Mouse (Mus musculus) midbrain, embryonic 12.5 days (tissue): Measurements from ENCODE around the gene Olfr263. TPM values are rescaled to one million over a fixed set of nuclear protein-coding genes. Genes with fewer than 3 reads are reported as not detected.

Experiments used
- ATAC-seq: fragments of 200-750 bp; cut with Nextera tagmentation; 2 replicates; pipeline ENCODE4 v1.8.0; 2017; ENCODE audit warnings: low read depth, moderate TSS enrichment, moderate library complexity; ENCODE audit not compliant: low FRiP score
- H3K27ac ChIP-seq: fragments of 300-500 bp; sonication (generic); replicated peaks from 2 replicates; pipeline ENCODE4 v1.5.1; 2016; ENCODE audit warnings: mild to moderate bottlenecking
- H3K27me3 ChIP-seq: fragments of 300-500 bp; sonication (generic); 2 replicates; pipeline ENCODE4 v1.6.1; 2016; ENCODE audit warnings: mild to moderate bottlenecking
- H3K36me3 ChIP-seq: fragments of 300-500 bp; sonication (generic); 2 replicates; pipeline ENCODE4 v1.6.1; 2016
- H3K4me1 ChIP-seq: fragments of 300-500 bp; sonication (generic); 2 replicates; pipeline ENCODE4 v1.6.1; 2016
- H3K4me2 ChIP-seq: fragments of 300-500 bp; sonication (generic); replicated peaks from 2 replicates; pipeline ENCODE4 v1.6.1; 2016; ENCODE audit warnings: mild to moderate bottlenecking, moderate library complexity
- H3K4me3 ChIP-seq: fragments of 300-500 bp; sonication (generic); 2 replicates; pipeline ENCODE4 v1.5.1; 2016; ENCODE audit warnings: mild to moderate bottlenecking
- H3K9ac ChIP-seq: fragments of 300-500 bp; sonication (generic); replicated peaks from 2 replicates; pipeline ENCODE4 v1.6.1; 2016; ENCODE audit warnings: mild to moderate bottlenecking, moderate library complexity
- H3K9me3 ChIP-seq: fragments of 300-500 bp; sonication (generic); 2 replicates; pipeline ENCODE4 v1.6.1; 2016; ENCODE audit warnings: mild to moderate bottlenecking
- WGBS: fragments of 180-500 bp; shearing (Covaris S2); methylation state at CpG from one replicate; pipeline ENCODE4 v1.1.7; 2016; 5-methylcytosine and 5-hydroxymethylcytosine counted together
- polyA plus RNA-seq: library from polyadenylated mRNA; unstranded; fragments of >200 nt; fragmentation: Nextera tagmentation; extraction: Ambion mirVana; gene quantifications from 2 replicates; pipeline ENCODE4 v1.2.1, GENCODE M21; 2016

The Olfr263 gene
- polyA plus RNA-seq, 1 experiment from 2014 or later = not detected

- H3K4me2 ChIP-seq = peak overlapping the region; percentile 83
- peaks cover 7% of the 10 kb centered on the region; the same call in 1 of the 2 replicates for H3K27me3 ChIP-seq
- H3K27ac ChIP-seq = no peak overlapping the region
- no peaks in the 10 kb centered on the region for H3K36me3 ChIP-seq
- H3K4me3 ChIP-seq = peak overlapping the region; percentile 60
- ATAC-seq = peak; percentile 41
- under 1% methylated on average over 16 of the region's 16 CpGs for WGBS
- no peaks in the 10 kb centered on the region for H3K9me3 ChIP-seq
- peaks cover 11% of the 10 kb centered on the region; the same call in 1 of the 2 replicates for H3K4me1 ChIP-seq
- peak overlapping the region; percentile 53 for H3K9ac ChIP-seq
These were observed 30.6 kb downstream of the Olfr263 start for GRCm38 (mm10) chr13:21160041-21160511.

DNA sequence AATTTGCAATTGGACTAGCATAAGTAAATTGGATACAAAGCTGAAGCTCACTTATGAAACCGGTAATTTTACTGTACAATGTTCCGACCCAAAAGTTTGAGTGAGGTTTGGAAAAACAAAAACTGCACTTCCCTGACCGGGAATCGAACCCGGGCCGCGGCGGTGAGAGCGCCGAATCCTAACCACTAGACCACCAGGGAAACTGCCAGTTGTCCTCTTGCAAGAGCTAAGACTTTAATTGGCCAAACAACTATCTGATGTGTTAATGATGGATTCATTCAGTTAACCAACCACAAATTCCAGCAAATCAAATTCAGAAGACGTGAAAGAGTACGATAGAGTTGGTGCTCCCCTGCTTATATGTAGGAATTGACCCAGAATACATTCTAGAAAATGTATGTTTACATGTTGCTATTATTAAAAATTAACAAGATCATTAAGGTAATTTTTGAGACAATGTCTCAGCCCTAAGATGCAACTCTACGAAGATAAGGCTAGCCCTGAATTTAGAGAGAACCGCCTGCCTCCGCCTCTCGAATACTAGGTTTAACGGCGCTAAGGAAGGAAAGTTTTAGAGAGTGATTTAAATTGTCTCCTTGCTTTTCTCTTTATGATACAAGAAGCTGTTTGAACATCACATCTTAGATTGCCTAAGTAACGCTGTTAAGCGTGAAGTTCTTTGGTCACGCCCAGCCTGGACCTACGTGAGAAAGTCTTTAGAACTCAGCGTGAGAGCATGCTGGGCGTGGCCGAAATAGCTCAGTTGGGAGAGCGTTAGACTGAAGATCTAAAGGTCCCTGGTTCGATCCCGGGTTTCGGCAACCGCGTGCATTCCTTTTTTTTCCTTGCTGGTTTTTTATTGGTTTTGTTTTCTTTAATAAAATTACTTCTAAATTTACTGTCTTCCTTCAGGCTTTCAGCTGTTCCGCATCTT is 31.5 kb downstream of the Olfr263 start:
- ATAC-seq = peak; percentile 78
- no peaks in the 10 kb centered on the region for H3K36me3 ChIP-seq
- no peak overlapping the region for H3K27ac ChIP-seq
- H3K4me1 ChIP-seq = peaks cover 11% of the 10 kb centered on the region; the same call in 1 of the 2 replicates
- H3K4me2 ChIP-seq = peak overlapping the region; percentile 83
- H3K9me3 ChIP-seq = no peaks in the 10 kb centered on the region
- WGBS = under 1% methylated on average over 32 of the region's 32 CpGs
- 0 out of 2 replicates have a peak overlapping the region, but pooled peaks have one; percentile 44 for H3K9ac ChIP-seq
- peaks cover 8% of the 10 kb centered on the region for H3K27me3 ChIP-seq
- H3K4me3 ChIP-seq = peak overlapping the region; percentile 60

- H3K9ac ChIP-seq = no peak overlapping the region
These were observed 32.2 kb downstream of the Olfr263 start for GRCm38 (mm10) chr13:21161591-21161990.

DNA sequence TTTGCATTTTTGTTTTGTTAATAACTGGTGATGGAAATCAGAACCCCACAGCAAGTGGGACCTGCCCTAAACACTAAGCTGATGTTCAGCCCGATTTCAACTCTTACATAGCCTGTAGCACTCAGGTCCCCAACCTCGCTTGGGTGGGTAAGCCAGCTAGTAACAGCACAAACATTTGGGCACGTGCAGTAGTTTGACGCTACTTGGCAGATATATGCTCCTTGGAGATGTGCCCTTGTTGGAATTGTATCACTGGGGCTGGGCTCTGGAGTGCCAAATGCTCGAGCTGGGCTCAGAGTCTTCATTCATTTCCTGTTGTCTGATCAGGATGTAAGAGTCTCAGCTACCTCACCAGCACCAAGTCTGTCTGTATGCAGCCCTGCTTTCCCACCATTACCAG is 33.2 kb downstream of the Olfr263 start:
- Histone ChIP-seq H3K36me3 (no peaks in the 10 kb centered on the region), H3K27ac (no peak overlapping the region), H3K27me3 (peaks cover 10% of the 10 kb centered on the region), H3K9ac (no peak overlapping the region), H3K4me3 (no peak overlapping the region), H3K4me1 (peaks cover 11% of the 10 kb centered on the region; the same call in 1 of the 2 replicates), H3K4me2 (no peak overlapping the region), H3K9me3 (no peaks in the 10 kb centered on the region)
- no peak for ATAC-seq
- 64% methylated on average over 5 of the region's 5 CpGs for WGBS

More at GRCm38 (mm10) chr13:21161591-21161990, 32.2 kb downstream of the Olfr263 start:
- H3K27me3 ChIP-seq = peaks cover 10% of the 10 kb centered on the region
- peak overlapping the region; percentile 60 for H3K4me3 ChIP-seq
- H3K27ac ChIP-seq = no peak overlapping the region
- ATAC-seq = no peak
- no peaks in the 10 kb centered on the region for H3K36me3 ChIP-seq
- peaks cover 11% of the 10 kb centered on the region; the same call in 1 of the 2 replicates for H3K4me1 ChIP-seq
- peak overlapping the region; percentile 83 for H3K4me2 ChIP-seq
- no peaks in the 10 kb centered on the region for H3K9me3 ChIP-seq
- WGBS = 45% methylated on average over 2 of the region's 2 CpGs

DNA sequence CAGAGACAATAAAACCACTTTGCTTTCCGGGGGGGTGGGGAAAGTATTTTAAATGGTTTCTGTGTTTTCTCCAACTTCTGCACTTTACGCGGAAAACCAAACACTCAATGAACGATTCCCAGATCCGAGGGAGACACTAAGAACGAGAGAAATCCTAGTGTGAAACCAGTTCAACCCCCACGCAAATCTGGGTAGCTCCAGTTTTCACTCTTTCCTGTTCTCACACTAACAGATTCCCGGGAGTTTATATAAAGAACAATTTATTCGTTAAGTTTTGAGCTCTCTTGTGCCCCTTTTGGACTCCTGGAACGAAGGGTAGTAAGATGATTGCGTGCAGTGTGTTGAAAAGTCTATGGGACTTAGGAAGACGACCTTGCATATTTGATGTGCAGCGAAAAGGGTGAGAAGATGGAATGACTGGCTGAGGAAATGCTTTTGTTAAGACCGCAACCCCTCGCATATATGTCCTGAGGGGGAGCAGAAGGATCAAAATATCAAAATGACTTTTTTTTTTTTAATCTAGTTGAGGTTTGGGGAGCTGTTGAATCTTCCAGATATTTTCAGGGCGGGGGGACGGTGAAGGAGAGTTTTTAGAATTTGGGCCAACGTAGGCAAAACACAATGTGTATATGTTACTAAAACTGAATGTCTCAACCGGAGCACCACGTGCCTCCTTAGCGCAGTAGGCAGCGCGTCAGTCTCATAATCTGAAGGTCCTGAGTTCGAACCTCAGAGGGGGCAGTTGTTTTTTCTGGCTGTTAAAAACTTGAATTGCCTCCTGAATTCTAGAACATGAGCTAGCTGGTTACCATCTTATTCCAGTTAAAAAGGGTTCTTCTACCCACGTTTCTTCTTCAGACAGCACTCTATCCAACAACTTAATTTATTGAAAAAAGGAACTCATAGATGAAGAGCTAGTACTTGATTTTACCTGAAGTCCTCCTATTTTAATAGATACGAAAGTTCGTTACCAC is 37.8 kb downstream of the Olfr263 start:
- WGBS = 1% methylated on average over 27 of the region's 27 CpGs
- H3K9me3 ChIP-seq = no peaks in the 10 kb centered on the region
- peak overlapping the region; percentile 44; the same call in 1 of the 2 replicates for H3K9ac ChIP-seq
- H3K4me3 ChIP-seq = peak overlapping the region; percentile 55
- H3K4me2 ChIP-seq = peak overlapping the region; percentile 64
- peaks cover 7% of the 10 kb centered on the region for H3K27me3 ChIP-seq
- no peaks in the 10 kb centered on the region for H3K36me3 ChIP-seq
- peaks cover 6% of the 10 kb centered on the region for H3K4me1 ChIP-seq
- H3K27ac ChIP-seq = no peak overlapping the region
- ATAC-seq = peak; percentile 50

GRCm38 (mm10) chr13:21167910-21168300 is 38.5 kb downstream of the Olfr263 start:
- H3K27ac ChIP-seq = no peak overlapping the region
- peaks cover 4% of the 10 kb centered on the region for H3K27me3 ChIP-seq
- H3K4me3 ChIP-seq = peak overlapping the region; percentile 55
- H3K4me1 ChIP-seq = peaks cover 6% of the 10 kb centered on the region
- H3K4me2 ChIP-seq = peak overlapping the region; percentile 64
- 1% methylated on average over 8 of the region's 8 CpGs for WGBS
- peak overlapping the region; percentile 50; the same call in 1 of the 2 replicates for H3K9ac ChIP-seq
- H3K9me3 ChIP-seq = no peaks in the 10 kb centered on the region
- H3K36me3 ChIP-seq = no peaks in the 10 kb centered on the region
- ATAC-seq = 0 out of 2 replicates have a peak, but pooled peaks have one; percentile 21

DNA sequence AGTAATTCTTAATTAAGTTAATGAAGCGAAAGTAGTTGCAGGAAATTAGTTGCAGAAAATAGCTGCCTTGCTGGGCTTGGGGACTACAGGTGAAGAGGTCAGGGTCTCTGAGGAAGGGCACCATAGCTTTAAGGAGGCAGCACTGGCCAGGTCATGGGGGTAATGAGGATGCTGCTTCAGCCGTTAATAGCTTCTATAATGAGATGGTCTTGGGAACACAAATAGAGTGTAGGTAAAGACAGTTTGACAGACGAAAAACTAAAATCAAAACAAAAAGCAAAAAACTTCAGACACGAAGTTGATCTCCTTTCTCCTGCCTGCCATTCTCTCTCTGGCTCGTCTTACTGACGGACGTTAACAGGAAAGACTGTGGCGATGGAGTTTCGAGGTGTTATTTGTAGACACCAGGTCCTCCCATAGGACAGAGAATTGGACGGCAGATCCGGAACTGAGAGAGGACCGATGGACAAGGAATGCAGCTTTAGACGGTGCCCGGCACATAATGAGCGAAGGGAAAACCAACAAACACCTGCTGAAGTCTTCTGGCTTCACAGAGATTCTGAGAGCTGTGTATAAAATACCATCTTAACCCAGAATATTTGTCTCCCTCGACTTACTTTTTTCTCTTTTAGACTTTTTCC is 39.1 kb downstream of the Olfr263 start:
- Histone ChIP-seq H3K4me3 (peak overlapping the region; percentile 55), H3K27me3 (peaks cover 4% of the 10 kb centered on the region), H3K4me2 (peak overlapping the region; percentile 64), H3K9me3 (no peaks in the 10 kb centered on the region), H3K9ac (peak overlapping the region; percentile 50), H3K36me3 (no peaks in the 10 kb centered on the region), H3K4me1 (peaks cover 8% of the 10 kb centered on the region), H3K27ac (no peak overlapping the region)
- WGBS = 0% methylated on average over 16 of the region's 16 CpGs
- no peak for ATAC-seq

- Histone ChIP-seq H3K27ac (no peak overlapping the region), H3K9ac (peak overlapping the region; percentile 50; the same call in 1 of the 2 replicates), H3K4me3 (peak overlapping the region; percentile 55), H3K4me2 (peak overlapping the region; percentile 64), H3K4me1 (peaks cover 8% of the 10 kb centered on the region), H3K27me3 (peaks cover 4% of the 10 kb centered on the region), H3K9me3 (no peaks in the 10 kb centered on the region), H3K36me3 (no peaks in the 10 kb centered on the region)
- ATAC-seq = no peak
- 3% methylated on average over 14 of the region's 14 CpGs for whole genome bisulfite sequencing
These were observed 39.8 kb downstream of the Olfr263 start for GRCm38 (mm10) chr13:21169121-21169656.

DNA sequence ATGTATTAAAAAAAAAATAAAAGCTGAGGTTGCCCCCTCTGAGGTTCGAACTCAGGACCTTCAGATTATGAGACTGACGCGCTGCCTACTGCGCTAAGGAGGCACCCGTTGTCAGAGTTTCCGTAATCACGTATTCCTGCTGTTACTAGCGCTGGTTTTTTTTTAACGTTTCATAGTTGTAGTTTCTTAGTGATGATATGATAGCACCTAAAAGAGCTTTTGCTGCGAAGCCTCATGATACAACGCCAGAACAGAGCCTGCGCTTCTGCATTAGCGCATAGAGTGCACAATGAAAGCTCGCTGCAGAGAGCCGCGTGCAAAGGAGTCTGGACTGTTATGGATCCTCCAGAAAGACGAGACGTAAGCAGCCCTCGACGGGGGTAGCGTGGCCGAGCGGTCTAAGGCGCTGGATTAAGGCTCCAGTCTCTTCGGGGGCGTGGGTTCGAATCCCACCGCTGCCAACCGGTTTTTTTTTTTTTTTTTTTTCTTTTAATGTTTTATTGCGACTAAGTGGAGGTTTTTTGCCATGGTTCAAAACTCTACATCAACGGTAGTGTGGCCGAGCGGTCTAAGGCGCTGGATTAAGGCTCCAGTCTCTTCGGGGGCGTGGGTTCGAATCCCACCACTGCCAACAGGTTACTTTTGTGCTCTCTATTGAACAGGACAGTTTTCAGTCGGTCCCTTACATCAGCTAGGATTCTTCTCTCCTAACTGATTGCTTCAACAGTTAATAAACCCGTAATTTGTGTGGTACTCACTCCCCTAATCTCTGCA is 40.4 kb downstream of the Olfr263 start:
- H3K4me1 ChIP-seq = peaks cover 8% of the 10 kb centered on the region
- peaks cover 4% of the 10 kb centered on the region for H3K27me3 ChIP-seq
- peak overlapping the region; percentile 55 for H3K4me3 ChIP-seq
- H3K27ac ChIP-seq = 0 out of 2 replicates have a peak overlapping the region, but pooled peaks have one; percentile 25
- H3K9me3 ChIP-seq = no peaks in the 10 kb centered on the region
- H3K36me3 ChIP-seq = no peaks in the 10 kb centered on the region
- H3K9ac ChIP-seq = no peak overlapping the region
- peak overlapping the region; percentile 64 for H3K4me2 ChIP-seq
- WGBS = under 1% methylated on average over 39 of the region's 39 CpGs
- ATAC-seq = peak; percentile 80

GRCm38 (mm10) chr13:21170431-21171155 is 41.2 kb downstream of the Olfr263 start:
- Histone ChIP-seq H3K36me3 (no peaks in the 10 kb centered on the region), H3K27ac (no peak overlapping the region), H3K4me2 (peak overlapping the region; percentile 60), H3K9me3 (no peaks in the 10 kb centered on the region), H3K4me1 (peaks cover 8% of the 10 kb centered on the region), H3K9ac (no peak overlapping the region), H3K27me3 (peaks cover 8% of the 10 kb centered on the region), H3K4me3 (peak overlapping the region; percentile 55)
- 32% methylated on average over 17 of the region's 17 CpGs for WGBS
- ATAC-seq = no peak
